Mouse (Mus musculus): ENCODE measurements around the gene Mbd5.

DNA sequence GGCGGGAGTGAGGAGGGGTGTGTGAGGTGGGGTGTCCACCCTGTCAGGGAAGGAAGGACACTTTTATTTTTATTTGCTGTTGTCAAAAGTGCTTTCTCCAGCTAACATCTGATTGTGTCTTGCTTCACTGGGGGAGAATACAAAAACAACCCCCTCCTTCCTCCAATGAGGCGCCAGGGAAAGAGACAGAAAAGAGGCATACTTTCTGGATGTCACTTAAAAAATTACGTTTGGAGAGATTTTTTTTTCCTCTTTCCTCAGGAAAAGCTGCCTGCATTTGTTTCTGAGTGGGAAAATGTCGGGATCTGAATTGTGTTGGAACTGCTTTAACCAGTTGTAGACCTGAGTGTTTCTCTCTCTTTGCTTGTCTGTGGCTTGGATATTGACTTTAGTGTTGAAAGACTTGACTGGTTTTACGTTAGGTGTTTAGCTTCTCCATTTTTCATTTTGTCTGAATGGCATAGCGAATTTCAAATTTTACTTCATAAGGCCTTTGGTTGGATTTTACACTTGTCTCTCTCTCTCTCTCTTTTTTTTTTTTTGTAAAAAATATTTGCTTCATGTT, 1.1 kb downstream of the Mbd5 start:
- TF ChIP-seq CTCF (IDR thresholded peaks at IDR 0.05; ENCODE audit: borderline replicate concordance, insufficient read depth, low read length) (no peak), POLR2A (IDR thresholded peaks at IDR 0.05; ENCODE audit: low read depth, low read length) (no peak)

All from embryonic fibroblast, embryonic 13.5 days (primary cell).